Mouse (Mus musculus) embryonic facial prominence, embryonic 13.5 days (tissue): ENCODE results near the gene Gm5415. TPM values are rescaled to one million over a fixed set of nuclear protein-coding genes. Genes with fewer than 3 reads are reported as not detected.
"Not testable (repeated sequence)": the region's sequence is repeated elsewhere in the genome, so short reads cannot be mapped to it uniquely, and the experiment has no call there.

Experiments
- ATAC-seq: fragments of 200-750 bp; cut with Nextera tagmentation; 2 replicates; pipeline ENCODE4 v1.8.0; 2017; ENCODE audit warnings: low read depth; ENCODE audit not compliant: insufficient number of reproducible peaks, insufficient read depth, low FRiP score, low TSS enrichment
- H3K27ac ChIP-seq: fragments of 300-500 bp; sonication (generic); 2 replicates; pipeline ENCODE4 v1.5.1; 2015; ENCODE audit warnings: moderate library complexity, mild to moderate bottlenecking, inconsistent platforms
- H3K27me3 ChIP-seq: fragments of 300-500 bp; sonication (generic); 2 replicates; pipeline ENCODE4 v1.6.1; 2015; ENCODE audit warnings: mild to moderate bottlenecking, inconsistent platforms
- H3K36me3 ChIP-seq: fragments of 300-500 bp; sonication (generic); 2 replicates; pipeline ENCODE4 v1.6.1; 2015; ENCODE audit warnings: mild to moderate bottlenecking, inconsistent platforms
- H3K4me1 ChIP-seq: fragments of 300-500 bp; sonication (generic); 2 replicates; pipeline ENCODE4 v1.6.1; 2015; ENCODE audit warnings: inconsistent platforms
- H3K4me2 ChIP-seq: fragments of 300-500 bp; sonication (generic); 2 replicates; pipeline ENCODE4 v1.6.1; 2015; ENCODE audit warnings: moderate library complexity, mild to moderate bottlenecking, inconsistent platforms
- H3K4me3 ChIP-seq: fragments of 300-500 bp; sonication (generic); 2 replicates; pipeline ENCODE4 v1.5.1; 2015; ENCODE audit warnings: mild to moderate bottlenecking, inconsistent platforms
- H3K9ac ChIP-seq: fragments of 300-500 bp; sonication (generic); 2 replicates; pipeline ENCODE4 v1.6.1; 2015; ENCODE audit warnings: mild to moderate bottlenecking, inconsistent platforms
- H3K9me3 ChIP-seq: fragments of 300-500 bp; sonication (generic); 2 replicates; pipeline ENCODE4 v1.6.1; 2016; ENCODE audit warnings: inconsistent platforms
- whole genome bisulfite sequencing: fragments of 180-500 bp; shearing (Covaris S2); methylation state at CpG from one replicate; pipeline ENCODE4 v1.1.7; 2015; ENCODE audit warnings: mixed read lengths; 5-methylcytosine and 5-hydroxymethylcytosine counted together
- polyA plus RNA-seq: library from polyadenylated mRNA; unstranded; fragments of >200 nt; fragmentation: Nextera tagmentation; extraction: Ambion mirVana; gene quantifications from 2 replicates; pipeline ENCODE4 v1.2.1, GENCODE M21; 2015

Gm5415 gene
- polyA plus RNA-seq, result 0.13 and 0.22 TPM in 2 replicates

DNA sequence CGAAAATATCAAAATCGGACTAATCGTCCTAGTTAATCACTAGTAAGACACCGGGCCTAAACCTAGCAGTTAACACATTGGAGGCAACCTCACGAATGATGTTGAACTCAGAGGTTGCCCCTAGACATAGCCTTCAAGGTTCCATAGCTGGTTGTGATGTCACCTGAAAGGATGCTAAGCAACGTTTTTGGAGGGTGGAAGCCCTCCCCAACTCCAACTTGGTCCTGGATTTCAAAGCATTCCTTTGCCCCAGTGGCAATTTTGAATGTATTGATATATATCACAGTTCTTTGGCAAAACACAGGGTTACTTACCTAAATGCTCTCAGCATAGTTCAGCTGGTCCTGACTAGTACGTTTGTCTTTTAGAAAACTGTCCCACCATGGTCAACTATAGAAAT lies at the start of gene Gm5415:
Gene Gm5415, minus strand, starts transcription at position 101 of the 400 bp plus-strand sequence.
- H3K27me3 ChIP-seq, ATAC-seq, H3K27ac ChIP-seq, H3K36me3 ChIP-seq, H3K4me3 ChIP-seq, H3K9ac ChIP-seq, H3K9me3 ChIP-seq, H3K4me2 ChIP-seq, H3K4me1 ChIP-seq: not testable (repeated sequence)
- 80% methylated on average over 3 of the region's 7 CpGs for WGBS

DNA sequence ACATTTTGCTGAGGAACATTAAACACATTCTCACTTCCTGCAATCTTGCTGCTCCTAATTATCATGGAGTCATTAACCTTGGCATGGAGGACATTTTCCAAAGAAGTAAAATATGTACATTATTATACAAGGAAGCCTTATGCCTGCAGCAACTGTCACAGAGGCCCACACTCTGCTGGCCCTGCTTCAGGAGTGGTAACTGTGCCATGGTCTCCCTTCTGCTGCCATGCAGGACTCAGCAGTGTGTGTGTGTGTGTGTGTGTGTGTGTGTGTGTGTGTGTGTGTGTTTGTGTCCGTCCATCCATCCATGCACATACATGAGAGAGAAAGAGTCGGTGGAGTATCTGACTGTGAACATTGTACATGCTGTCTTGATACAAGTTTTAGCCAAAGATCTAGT lies 21.8 kb upstream of the Gm5415 start:
- 78% methylated on average over 2 of the region's 2 CpGs for WGBS
- no peak overlapping the region for H3K9ac ChIP-seq
- ATAC-seq, result no peak
- H3K36me3 ChIP-seq, result no peaks in the 10 kb centered on the region
- H3K9me3 ChIP-seq, result no peaks in the 10 kb centered on the region
- no peak overlapping the region for H3K27ac ChIP-seq
- no peaks in the 10 kb centered on the region for H3K27me3 ChIP-seq
- no peaks in the 10 kb centered on the region for H3K4me1 ChIP-seq
- no peak overlapping the region for H3K4me3 ChIP-seq
- no peak overlapping the region for H3K4me2 ChIP-seq

DNA sequence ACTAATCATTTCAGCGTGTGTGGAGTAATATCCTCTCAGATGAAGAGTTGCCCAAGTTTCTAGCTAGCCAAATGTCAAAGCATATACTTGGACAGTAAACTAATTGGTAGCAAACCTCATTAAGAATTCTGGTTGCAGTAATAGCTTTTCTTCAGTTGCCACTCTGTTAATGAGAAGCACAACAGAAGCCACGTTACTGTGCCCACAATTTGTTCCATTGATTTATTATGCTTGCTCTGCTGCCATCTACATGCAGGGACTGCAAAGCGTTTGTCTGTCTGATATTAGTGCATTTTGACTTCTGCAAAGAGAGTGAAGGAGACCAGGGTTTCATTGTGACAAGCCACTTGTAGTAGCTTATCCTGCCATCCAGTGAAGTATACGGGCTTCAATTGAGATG lies 6.8 kb upstream of the Gm5415 start:
- Histone ChIP-seq H3K4me2 (no peak overlapping the region), H3K27me3 (no peaks in the 10 kb centered on the region), H3K36me3 (no peaks in the 10 kb centered on the region), H3K4me3 (no peak overlapping the region), H3K4me1 (no peaks in the 10 kb centered on the region), H3K9me3 (no peaks in the 10 kb centered on the region), H3K27ac (no peak overlapping the region), H3K9ac (no peak overlapping the region)
- ATAC-seq, result no peak
- 48% methylated on average over 4 of the region's 4 CpGs for WGBS

DNA sequence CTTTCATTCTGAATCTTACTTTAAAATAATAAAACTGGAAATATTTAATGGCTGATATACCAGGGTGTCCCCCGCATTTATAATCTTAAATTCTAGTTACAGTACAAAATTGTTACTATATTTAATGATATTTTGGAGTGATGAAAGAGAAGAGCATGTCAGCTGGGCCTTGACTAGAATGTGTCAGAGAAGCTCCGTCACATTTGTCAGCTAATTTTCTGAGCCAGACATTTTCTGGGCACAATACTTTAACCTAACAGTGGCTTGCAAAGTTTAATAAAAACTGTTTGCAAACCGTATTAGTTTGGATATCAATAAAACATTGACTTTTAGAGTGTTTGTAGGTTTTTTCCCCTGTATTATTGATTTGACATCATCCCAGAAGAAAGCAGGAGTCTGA lies 6.4 kb upstream of the Gm5415 start:
- 84% methylated on average over 3 of the region's 3 CpGs for WGBS
- Histone ChIP-seq H3K27ac (no peak overlapping the region), H3K9ac (no peak overlapping the region), H3K9me3 (no peaks in the 10 kb centered on the region), H3K4me3 (no peak overlapping the region), H3K4me1 (no peaks in the 10 kb centered on the region), H3K4me2 (no peak overlapping the region), H3K27me3 (no peaks in the 10 kb centered on the region), H3K36me3 (no peaks in the 10 kb centered on the region)
- no peak for ATAC-seq

DNA sequence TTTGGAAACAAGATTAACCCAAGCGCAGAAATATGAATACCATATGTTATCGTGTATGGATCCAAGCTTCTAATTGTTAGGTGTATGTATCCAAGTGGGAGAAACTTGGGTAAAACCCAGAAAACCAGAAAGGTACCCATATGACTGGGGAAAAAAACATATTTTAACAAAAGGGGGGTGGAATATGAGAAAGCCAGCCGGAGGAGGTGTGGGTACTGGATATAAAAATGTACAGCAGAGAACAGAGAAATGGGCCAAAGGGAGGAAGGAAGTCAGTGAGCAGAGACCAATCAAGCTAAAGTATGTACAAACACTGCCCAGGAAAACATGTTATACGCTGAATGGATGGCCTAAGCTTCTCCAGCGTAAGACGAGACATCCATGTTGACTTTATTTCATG lies 43.7 kb downstream of the Gm5415 start:
- 82% methylated on average over 6 of the region's 6 CpGs for WGBS
- no peaks in the 10 kb centered on the region for H3K36me3 ChIP-seq
- H3K9me3 ChIP-seq, result no peaks in the 10 kb centered on the region
- no peaks in the 10 kb centered on the region for H3K4me1 ChIP-seq
- ATAC-seq, result no peak
- H3K9ac ChIP-seq, result no peak overlapping the region
- H3K27me3 ChIP-seq, result no peaks in the 10 kb centered on the region
- H3K27ac ChIP-seq, result no peak overlapping the region
- H3K4me3 ChIP-seq, result no peak overlapping the region
- no peak overlapping the region for H3K4me2 ChIP-seq
